Mouse (Mus musculus): ENCODE data around the gene Hoxa1.

Hoxa1 gene

GRCm38 (mm10) chr6:52158276-52159051 is at the start of gene Hoxa1:
Gene Hoxa1 (minus strand): TSS chr6:52158317.
- no peak for DNase-seq

- DNase-seq: no peak
Measured at GRCm38 (mm10) chr6:52207684-52207976, 49.5 kb upstream of the Hoxa1 start.

GRCm38 (mm10) chr6:52206882-52207683 is 49.0 kb upstream of the Hoxa1 start:
- DNase-seq: no peak

- no peak for DNase-seq
Measured at GRCm38 (mm10) chr6:52205638-52206621, 47.8 kb upstream of the Hoxa1 start.

- no peak for DNase-seq
Measured at GRCm38 (mm10) chr6:52205221-52205620, 47.1 kb upstream of the Hoxa1 start.

GRCm38 (mm10) chr6:52204050-52204752 is 46.1 kb upstream of the Hoxa1 start, which contains the start of gene Hoxa5:
Gene Hoxa5 (minus strand): TSS chr6:52204587.
- no peak for DNase-seq

- DNase-seq: no peak
Measured at GRCm38 (mm10) chr6:52203371-52204049, 45.4 kb upstream of the Hoxa1 start.

- no peak for DNase-seq
Measured at GRCm38 (mm10) chr6:52203121-52203370, 44.9 kb upstream of the Hoxa1 start.

GRCm38 (mm10) chr6:52202362-52203120 is 44.4 kb upstream of the Hoxa1 start:
- DNase-seq: no peak

GRCm38 (mm10) chr6:52201269-52201668 is 43.2 kb upstream of the Hoxa1 start:
- no peak for DNase-seq

GRCm38 (mm10) chr6:52200751-52201250 is 42.7 kb upstream of the Hoxa1 start:
- no peak for DNase-seq

- no peak for DNase-seq
Measured at GRCm38 (mm10) chr6:52200073-52200750, 42.1 kb upstream of the Hoxa1 start.

GRCm38 (mm10) chr6:52197271-52197670 is 39.2 kb upstream of the Hoxa1 start:
- DNase-seq: no peak

- DNase-seq: no peak
Measured at GRCm38 (mm10) chr6:52196811-52197210, 38.7 kb upstream of the Hoxa1 start.

- DNase-seq: no peak
Measured at GRCm38 (mm10) chr6:52194690-52195089, 36.6 kb upstream of the Hoxa1 start.

GRCm38 (mm10) chr6:52191860-52192550 is 33.9 kb upstream of the Hoxa1 start:
- DNase-seq: peak; percentile 60

GRCm38 (mm10) chr6:52190906-52191810 is 33.0 kb upstream of the Hoxa1 start, which contains the start of gene Hoxa4:
Gene Hoxa4 (minus strand): TSS chr6:52191753.
- no peak for DNase-seq

GRCm38 (mm10) chr6:52190410-52190809 is 32.3 kb upstream of the Hoxa1 start:
- DNase-seq: no peak

GRCm38 (mm10) chr6:52189909-52190308 is 31.8 kb upstream of the Hoxa1 start:
- DNase-seq: no peak

Measured in right cerebral cortex, postnatal 4 days (tissue).